Comparison of ENCODE assay signal across 8 mouse cellular contexts in the genomic region with DNA sequence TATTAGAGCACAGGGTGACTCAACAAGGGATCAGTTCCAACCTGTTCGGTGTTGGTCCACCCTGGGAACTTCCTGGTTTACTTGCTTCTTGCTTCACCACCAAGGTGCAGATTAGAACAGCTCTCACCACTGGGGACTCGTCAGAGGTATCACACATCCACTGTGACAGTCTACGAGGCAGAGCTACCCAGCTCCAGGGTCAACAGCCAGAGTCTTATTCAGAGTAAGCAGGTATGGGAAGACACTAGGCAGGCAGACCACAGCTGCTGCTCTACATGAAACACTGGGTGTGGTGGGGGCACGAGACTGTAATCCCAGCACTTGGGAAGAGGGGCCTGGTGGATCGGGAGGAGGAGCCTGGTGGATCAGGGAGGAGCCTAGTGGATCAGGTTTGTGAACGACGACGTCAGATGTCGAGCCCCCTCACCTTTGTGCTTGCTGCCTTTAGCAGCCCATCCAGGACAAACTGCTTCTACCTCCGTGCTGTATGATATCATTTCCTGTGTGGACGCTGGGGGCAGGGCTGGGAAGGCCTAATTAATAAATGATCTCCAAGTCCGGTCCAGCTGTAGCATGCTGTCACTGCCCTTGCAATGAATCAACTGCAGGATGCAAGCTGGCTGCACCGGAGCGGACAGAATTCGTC. TPM values are rescaled to one million over a fixed set of nuclear protein-coding genes. Genes with fewer than 3 reads are reported as not detected.
DNase-seq lines count a peak whose midpoint lies in the region; ATAC-seq and TF ChIP-seq lines count a peak whose summit lies in the region.

No protein-coding gene starts in this region.

- H3K9ac ChIP-seq in lung, postnatal 0 days (replicated peaks; ENCODE audit: low read depth): no peak overlapping the region
- peak overlapping the region; percentile 11; the same call in 1 of the 2 replicates for H3K9ac ChIP-seq in forebrain, embryonic 15.5 days (replicated peaks)
- peak overlapping the region; percentile 34; the same call in 1 of the 2 replicates for H3K9ac ChIP-seq in midbrain, embryonic 14.5 days (replicated peaks; ENCODE audit: low read length)

- peaks cover 1% of the 10 kb centered on the region; the same call in 1 of the 2 replicates for H3K4me1 ChIP-seq in lung, postnatal 0 days (ENCODE audit: insufficient read depth, low read depth, low read length)
- peaks cover 16% of the 10 kb centered on the region for H3K4me1 ChIP-seq in forebrain, embryonic 15.5 days
- H3K4me1 ChIP-seq in midbrain, embryonic 14.5 days (ENCODE audit: control insufficient read depth, insufficient read depth, low read length): peaks cover 3% of the 10 kb centered on the region; the same call in 1 of the 2 replicates

- WGBS in lung, postnatal 0 days: 20% methylated on average over 15 of the region's 15 CpGs
- WGBS in forebrain, embryonic 15.5 days: 22% methylated on average over 15 of the region's 15 CpGs
- WGBS in midbrain, embryonic 14.5 days: 31% methylated on average over 15 of the region's 15 CpGs

- H3K27ac ChIP-seq in lung, postnatal 0 days (ENCODE audit: low read length): no peak overlapping the region
- H3K27ac ChIP-seq in forebrain, embryonic 15.5 days (replicated peaks): no peak overlapping the region
- H3K27ac ChIP-seq in midbrain, embryonic 14.5 days (replicated peaks; ENCODE audit: low read depth, low read length): peak overlapping the region; percentile 55; the same call in 1 of the 2 replicates

- no peak for TF ChIP-seq CTCF in lung, postnatal 0 days (IDR thresholded peaks at IDR 0.05)

- peak; percentile 65 for DNase-seq in lung, postnatal 0 days (ENCODE audit: low spot score)
- DNase-seq in lung, postnatal 14 days: no peak
- DNase-seq in kidney, adult 9 months: peak; percentile 81
- peak; percentile 53 for DNase-seq in midbrain, embryonic 14.5 days
- DNase-seq in left cerebral cortex, postnatal 25 days (ENCODE audit: low spot score in 2 of 2): no peak
- DNase-seq in frontal cortex, adult 2 months (ENCODE audit: extremely low spot score in 1 of 2, low spot score in 1 of 2): no peak
- DNase-seq in gastrocnemius, postnatal 4 days (ENCODE audit: low spot score in 2 of 2): no peak

- H3K4me2 ChIP-seq in lung, postnatal 0 days (replicated peaks; ENCODE audit: low read depth, low read length): no peak overlapping the region
- peak overlapping the region; percentile 22; the same call in 1 of the 2 replicates for H3K4me2 ChIP-seq in forebrain, embryonic 15.5 days (replicated peaks)
- peak overlapping the region; percentile 38 for H3K4me2 ChIP-seq in midbrain, embryonic 14.5 days (ENCODE audit: low read length)

- no peaks in the 10 kb centered on the region for H3K9me3 ChIP-seq in lung, postnatal 0 days (ENCODE audit: low read length)
- no peaks in the 10 kb centered on the region for H3K9me3 ChIP-seq in forebrain, embryonic 15.5 days
- no peaks in the 10 kb centered on the region for H3K9me3 ChIP-seq in midbrain, embryonic 14.5 days (ENCODE audit: control insufficient read depth, low read length)

- intact Hi-C loops in left cerebral cortex, postnatal 25 days (cut with DNase I): no loop called here

- no peak overlapping the region for H3K4me3 ChIP-seq in lung, postnatal 0 days (ENCODE audit: low read depth, low read length)
- peak overlapping the region; percentile 5; the same call in 1 of the 2 replicates for H3K4me3 ChIP-seq in forebrain, embryonic 15.5 days
- H3K4me3 ChIP-seq in midbrain, embryonic 14.5 days (replicated peaks; ENCODE audit: low read depth, low read length): 0 out of 2 replicates have a peak overlapping the region, but pooled peaks have one; percentile 0

- no peak for TF ChIP-seq EP300 in lung, postnatal 0 days (IDR thresholded peaks at IDR 0.05)

- H3K36me3 ChIP-seq in lung, postnatal 0 days (ENCODE audit: insufficient read depth, low read length): no peaks in the 10 kb centered on the region
- no peaks in the 10 kb centered on the region for H3K36me3 ChIP-seq in forebrain, embryonic 15.5 days
- no peaks in the 10 kb centered on the region for H3K36me3 ChIP-seq in midbrain, embryonic 14.5 days (ENCODE audit: control insufficient read depth, insufficient read depth, low read length)

- ATAC-seq in lung, postnatal 0 days: peak; percentile 61
- ATAC-seq in forebrain, embryonic 15.5 days (replicated peaks): no peak
- ATAC-seq in midbrain, embryonic 14.5 days (ENCODE audit: low FRiP score, low TSS enrichment): no peak; the same call in 1 of the 2 replicates

- H3K27me3 ChIP-seq in lung, postnatal 0 days (replicated peaks; ENCODE audit: insufficient read depth, low read length): no peaks in the 10 kb centered on the region
- no peaks in the 10 kb centered on the region for H3K27me3 ChIP-seq in forebrain, embryonic 15.5 days
- H3K27me3 ChIP-seq in midbrain, embryonic 14.5 days (ENCODE audit: control insufficient read depth, insufficient read depth, low read length): no peaks in the 10 kb centered on the region

RNA-seq across cellular contexts. Expression of gene Tubg2, which starts 17.0 kb away (rescaled TPM):
- polyA plus RNA-seq in lung, postnatal 0 days (2015; fragmentation: Nextera tagmentation; extraction: Ambion mirVana): 1.9 and 2.3 TPM in 2 replicates
- 31.2 and 32.8 TPM in 2 replicates for polyA plus RNA-seq in forebrain, embryonic 15.5 days (2015; fragmentation: Nextera tagmentation; extraction: Ambion mirVana)
- 42.2 and 56.0 TPM in 2 replicates for polyA plus RNA-seq in midbrain, embryonic 14.5 days (2014; fragmentation: Nextera tagmentation; extraction: Ambion mirVana)
- total RNA-seq in left cerebral cortex, postnatal 25 days (2021): 10 to 100 TPM; 47.5 to 48.6 TPM
- polyA plus RNA-seq in frontal cortex, adult 2 months (2012; rRNA removed): 56.4 and 58.0 TPM in 2 replicates
- total RNA-seq in gastrocnemius, postnatal 4 days (2021): 1 to 10 TPM; 6.8 TPM

RNA-seq across cellular contexts. Expression of gene Tubg1, which starts 18.9 kb away (rescaled TPM):
- 25.8 TPM in 2 replicates for polyA plus RNA-seq in lung, postnatal 0 days (2015; fragmentation: Nextera tagmentation; extraction: Ambion mirVana)
- 96.1 and 97.7 TPM in 2 replicates for polyA plus RNA-seq in forebrain, embryonic 15.5 days (2015; fragmentation: Nextera tagmentation; extraction: Ambion mirVana)
- polyA plus RNA-seq in midbrain, embryonic 14.5 days (2014; fragmentation: Nextera tagmentation; extraction: Ambion mirVana): 73.3 and 75.5 TPM in 2 replicates
- 10 to 100 TPM; 44.9 to 46.6 TPM for total RNA-seq in left cerebral cortex, postnatal 25 days (2021)
- 21.5 and 24.7 TPM in 2 replicates for polyA plus RNA-seq in frontal cortex, adult 2 months (2012; rRNA removed)
- total RNA-seq in gastrocnemius, postnatal 4 days (2021): 10 to 100 TPM; 39.3 to 42.1 TPM

RNA-seq across cellular contexts. Expression of gene Retreg3, which starts 19.0 kb away (rescaled TPM):
- polyA plus RNA-seq in lung, postnatal 0 days (2015; fragmentation: Nextera tagmentation; extraction: Ambion mirVana): 18.8 and 18.9 TPM in 2 replicates
- 25.1 and 27.7 TPM in 2 replicates for polyA plus RNA-seq in forebrain, embryonic 15.5 days (2015; fragmentation: Nextera tagmentation; extraction: Ambion mirVana)
- 13.1 and 26.0 TPM in 2 replicates for polyA plus RNA-seq in midbrain, embryonic 14.5 days (2014; fragmentation: Nextera tagmentation; extraction: Ambion mirVana)
- 10 to 100 TPM; 56.2 to 56.7 TPM for total RNA-seq in left cerebral cortex, postnatal 25 days (2021)
- 66.2 and 66.5 TPM in 2 replicates for polyA plus RNA-seq in frontal cortex, adult 2 months (2012; rRNA removed)
- 10 to 100 TPM; 41.6 to 42.9 TPM for total RNA-seq in gastrocnemius, postnatal 4 days (2021)

RNA-seq across cellular contexts. Expression of gene Cntnap1, which starts 31.7 kb away (rescaled TPM):
- polyA plus RNA-seq in lung, postnatal 0 days (2015; fragmentation: Nextera tagmentation; extraction: Ambion mirVana): 0.24 and 0.56 TPM in 2 replicates
- polyA plus RNA-seq in forebrain, embryonic 15.5 days (2015; fragmentation: Nextera tagmentation; extraction: Ambion mirVana): 0.77 and 0.98 TPM in 2 replicates
- polyA plus RNA-seq in midbrain, embryonic 14.5 days (2014; fragmentation: Nextera tagmentation; extraction: Ambion mirVana): 2.3 and 2.8 TPM in 2 replicates
- total RNA-seq in left cerebral cortex, postnatal 25 days (2021): 100 to 1,000 TPM; 153 to 170 TPM
- polyA plus RNA-seq in frontal cortex, adult 2 months (2012; rRNA removed): 65.8 TPM in 2 replicates
- 1 to 10 TPM; 3.2 to 4.1 TPM for total RNA-seq in gastrocnemius, postnatal 4 days (2021)

RNA-seq across cellular contexts. Expression of gene Plekhh3, which starts 32.5 kb away (rescaled TPM):
- 12.3 and 14.2 TPM in 2 replicates for polyA plus RNA-seq in lung, postnatal 0 days (2015; fragmentation: Nextera tagmentation; extraction: Ambion mirVana)
- 5.8 and 6.5 TPM in 2 replicates for polyA plus RNA-seq in forebrain, embryonic 15.5 days (2015; fragmentation: Nextera tagmentation; extraction: Ambion mirVana)
- polyA plus RNA-seq in midbrain, embryonic 14.5 days (2014; fragmentation: Nextera tagmentation; extraction: Ambion mirVana): 8.2 and 8.4 TPM in 2 replicates
- total RNA-seq in left cerebral cortex, postnatal 25 days (2021): 10 to 100 TPM in 1 of 2 experiments, 1 to 10 TPM in 1; 8.8 to 11.5 TPM
- 15.8 and 17.9 TPM in 2 replicates for polyA plus RNA-seq in frontal cortex, adult 2 months (2012; rRNA removed)
- 10 to 100 TPM; 39.5 to 41.4 TPM for total RNA-seq in gastrocnemius, postnatal 4 days (2021)

Comparison
In these comparisons a context has a peak if more than half of its experiments do, and no peak if none do; other contexts are left out.
1. DNase-seq: peak in lung, postnatal 0 days (single experiment), kidney, adult 9 months (single experiment) and midbrain, embryonic 14.5 days (single experiment); none in lung, postnatal 14 days (single experiment), left cerebral cortex, postnatal 25 days (0 of 2), frontal cortex, adult 2 months (0 of 2) and gastrocnemius, postnatal 4 days (0 of 2).